Mouse (Mus musculus) ES-E14 (cell line): ENCODE data around the gene Usp12. TPM values are rescaled to one million over a fixed set of nuclear protein-coding genes. Genes with fewer than 3 reads are reported as not detected.

Experiments used
- DNase-seq: peaks from one replicate; pipeline ENCODE4 v3.0.0-alpha.2; 2013; ENCODE audit warnings: low read depth, low spot score
- H3K27ac ChIP-seq: 2 replicates; pipeline ENCODE4 v1.5.1; 2012; ENCODE audit warnings: low read depth, mild to moderate bottlenecking, low read length, moderate library complexity, mixed read lengths; ENCODE audit not compliant: poor library complexity, insufficient read depth, severe bottlenecking
- H3K36me3 ChIP-seq: 2 replicates; pipeline ENCODE4 v1.6.1; 2012; ENCODE audit warnings: mild to moderate bottlenecking, low read length, moderate library complexity, mixed read lengths; ENCODE audit not compliant: control insufficient read depth, poor library complexity, insufficient read depth, severe bottlenecking
- H3K4me1 ChIP-seq, 2 experiments: fragments of 150-350 bp in 1 of 2; sonication (generic) in 1 of 2; 2 replicates each; pipeline ENCODE4 v1.6.1; 2012; ENCODE audit warnings: low read length in 2 of 2, mild to moderate bottlenecking in 1 of 2, mixed read lengths in 1 of 2; ENCODE audit not compliant: control insufficient read depth in 2 of 2, insufficient read depth in 2 of 2, poor library complexity in 1 of 2
- H3K4me3 ChIP-seq, 2 experiments: fragments of 150-350 bp in 1 of 2; sonication (generic) in 1 of 2; 2 replicates each; pipeline ENCODE4 v1.5.1; 2012; ENCODE audit warnings: low read length in 2 of 2, low read depth in 1 of 2, mild to moderate bottlenecking in 1 of 2, mixed read lengths in 1 of 2; ENCODE audit not compliant: insufficient read depth in 1 of 2, poor library complexity in 1 of 2, severe bottlenecking in 1 of 2
- H3K9ac ChIP-seq: 2 replicates; pipeline ENCODE4 v1.6.1; 2012; ENCODE audit warnings: low read depth, mild to moderate bottlenecking, low read length, mixed read lengths; ENCODE audit not compliant: poor library complexity, insufficient read depth, severe bottlenecking
- H3K9me3 ChIP-seq: fragments of 150-350 bp; sonication (generic); 2 replicates; pipeline ENCODE4 v1.6.1; 2012; ENCODE audit warnings: low read depth, mild to moderate bottlenecking, low read length; ENCODE audit not compliant: control insufficient read depth, insufficient read depth
- CHD2 ChIP-seq: IDR thresholded peaks from 2 replicates; pipeline ENCODE4 v1.6.1; 2014; ENCODE audit warnings: mild to moderate bottlenecking, low read depth, low read length, inconsistent platforms
- HCFC1 ChIP-seq: IDR thresholded peaks from 2 replicates; pipeline ENCODE4 v1.6.1; 2012; ENCODE audit warnings: low read length, inconsistent platforms, borderline replicate concordance; ENCODE audit not compliant: insufficient read depth
- MAFK ChIP-seq: IDR thresholded peaks from 2 replicates; pipeline ENCODE4 v1.6.1; 2014; ENCODE audit warnings: mild to moderate bottlenecking, low read depth, low read length, inconsistent platforms; ENCODE audit not compliant: insufficient read depth
- ZC3H11A ChIP-seq: IDR thresholded peaks from 2 replicates; pipeline ENCODE4 v1.6.1; 2012; ENCODE audit warnings: low read depth, mild to moderate bottlenecking, inconsistent platforms, low read length, borderline replicate concordance
- ZNF384 ChIP-seq: IDR thresholded peaks from 2 replicates; pipeline ENCODE4 v1.6.1; 2012; ENCODE audit warnings: low read depth, low read length, inconsistent platforms
- in situ Hi-C, 2 experiments: fragments of 600-800 bp; cut with MboI; formaldehyde crosslinking; loops; one replicate each; pipeline ENCODE4 v1.15.1; 2025; ENCODE audit warnings: low sequenced_read_pairs in 2 of 2, inconsistent platforms in 1 of 2; ENCODE audit not compliant: unreplicated experiment in 2 of 2
- total RNA-seq: library from RNA; depleted of rRNA; stranded (reverse); fragments of 300-350 nt; gene quantifications from 2 replicates; pipeline ENCODE4 v1.2.3, GENCODE M21; 2012

The Usp12 gene
- total RNA-seq, 1 experiment, result 25.4 TPM

GRCm38 (mm10) chr5:146812866-146813265, 18.1 kb upstream of the Usp12 start:
- Histone ChIP-seq H3K9ac (no peak overlapping the region), H3K4me1 (no peaks in the 10 kb centered on the region), H3K9me3 (no peaks in the 10 kb centered on the region), H3K4me3 (no peak overlapping the region), H3K36me3 (no peaks in the 10 kb centered on the region), H3K27ac (no peak overlapping the region)
- no peak for DNase-seq
- TF ChIP-seq MAFK (no peak), CHD2 (no peak), ZNF384 (no peak), ZC3H11A (no peak), HCFC1 (no peak)
- in situ Hi-C loops, result no loop called here

GRCm38 (mm10) chr5:146809951-146810350, 15.1 kb upstream of the Usp12 start:
- Histone ChIP-seq H3K9ac (no peak overlapping the region), H3K4me3 (no peak overlapping the region), H3K4me1 (no peaks in the 10 kb centered on the region), H3K36me3 (no peaks in the 10 kb centered on the region), H3K27ac (no peak overlapping the region), H3K9me3 (no peaks in the 10 kb centered on the region)
- no peak for DNase-seq
- in situ Hi-C loops, result no loop called here
- TF ChIP-seq MAFK (no peak), CHD2 (no peak), ZNF384 (no peak), ZC3H11A (no peak), HCFC1 (no peak)

GRCm38 (mm10) chr5:146806004-146806430, 11.2 kb upstream of the Usp12 start:
- Histone ChIP-seq H3K9ac (no peak overlapping the region), H3K4me3 (no peak overlapping the region)

GRCm38 (mm10) chr5:146798031-146798430, 3.2 kb upstream of the Usp12 start:
- Histone ChIP-seq H3K27ac (no peak overlapping the region; the same call in 1 of the 2 replicates), H3K4me3 (no peak overlapping the region)
- in situ Hi-C loops, result no loop called here

More at GRCm38 (mm10) chr5:146806004-146806430, 11.2 kb upstream of the Usp12 start:
- TF ChIP-seq MAFK, result no peak
- no peak for TF ChIP-seq CHD2
- Histone ChIP-seq H3K36me3 (no peaks in the 10 kb centered on the region), H3K4me1 (no peaks in the 10 kb centered on the region), H3K9me3 (no peaks in the 10 kb centered on the region), H3K27ac (no peak overlapping the region)
- in situ Hi-C loops, result no loop called here
- DNase-seq, result no peak

GRCm38 (mm10) chr5:146795728-146796127, 922 bp upstream of the Usp12 start:
- H3K36me3 ChIP-seq, result no peaks in the 10 kb centered on the region
- in situ Hi-C loops, result no loop called here
- no peak overlapping the region for H3K4me3 ChIP-seq
- TF ChIP-seq MAFK, result no peak
- TF ChIP-seq CHD2, result no peak
- TF ChIP-seq ZNF384, result no peak
- TF ChIP-seq ZC3H11A, result no peak
- TF ChIP-seq HCFC1, result no peak
- DNase-seq, result no peak
- H3K9me3 ChIP-seq, result no peaks in the 10 kb centered on the region
- no peak overlapping the region for H3K9ac ChIP-seq
- no peak overlapping the region for H3K27ac ChIP-seq
- peaks cover 3 to 7% of the 10 kb centered on the region in 2 experiments; a peak in 3 of 4 replicates for H3K4me1 ChIP-seq

More at GRCm38 (mm10) chr5:146798031-146798430, 3.2 kb upstream of the Usp12 start:
- Histone ChIP-seq H3K36me3 (no peaks in the 10 kb centered on the region), H3K4me1 (peaks cover 2 to 3% of the 10 kb centered on the region in 2 experiments; a peak in 1 of 4 replicates), H3K9ac (no peak overlapping the region), H3K9me3 (no peaks in the 10 kb centered on the region)
- no peak for DNase-seq
- TF ChIP-seq ZNF384 (no peak), HCFC1 (no peak), ZC3H11A (no peak), MAFK (no peak), CHD2 (no peak)
